Mouse (Mus musculus): ENCODE measurements around the gene Tnnc1.

DNA sequence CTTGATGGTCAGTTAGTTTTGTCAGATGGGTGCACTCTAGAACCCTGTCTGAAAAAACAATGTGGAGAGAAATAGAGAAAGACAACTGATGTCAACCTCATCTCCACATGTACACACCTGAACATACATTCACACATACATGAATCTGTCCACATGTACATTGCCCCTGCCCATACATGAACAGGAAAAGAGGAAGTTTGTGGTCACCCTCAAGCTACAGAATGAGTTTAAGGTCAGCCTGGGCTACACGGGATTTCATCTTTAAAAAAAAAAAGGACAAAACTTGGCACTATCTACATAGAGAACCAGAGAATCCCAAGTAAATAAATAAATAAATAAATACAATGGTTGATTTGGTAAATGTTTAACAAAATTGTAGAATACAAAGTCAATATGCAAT lies 36.7 kb downstream of the Tnnc1 start:
- TF ChIP-seq POLR2A (IDR thresholded peaks at IDR 0.05; ENCODE audit: insufficient read depth, low read length) (no peak), EP300 (IDR thresholded peaks at IDR 0.05; ENCODE audit: insufficient read depth, low read depth, low read length) (no peak), CTCF (IDR thresholded peaks at IDR 0.05; ENCODE audit: low read depth, low read length) (no peak)

Measured in ES-Bruce4 (cell line).